Mouse (Mus musculus): ENCODE measurements at regions not wholly inside any gene's neighbourhood (a gene's known extent, or its start where the extent isn't known, plus 50 kb on each side); places are given as distances from the start of the nearest gene placed in this dataset.

DNA sequence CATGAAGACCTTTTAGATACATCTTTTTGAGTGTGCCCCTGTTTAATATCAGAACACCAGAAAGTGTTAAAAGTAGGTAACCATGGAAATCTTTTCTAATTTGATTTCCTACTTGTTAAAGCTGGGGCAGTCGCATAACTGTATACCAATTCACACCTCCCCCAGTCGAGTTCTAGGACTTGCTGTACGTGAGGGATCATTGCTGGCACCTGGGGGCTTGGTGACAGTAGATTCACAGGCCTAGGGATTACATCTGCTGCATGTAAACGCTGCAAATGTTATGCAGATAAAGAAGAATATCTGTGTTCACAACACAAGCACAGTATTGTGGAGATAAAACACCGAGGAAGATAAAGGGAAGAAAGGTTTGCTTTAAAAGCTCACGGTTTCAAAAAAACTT is 256.7 kb downstream of the Ice1 start:
- 69% methylated on average over 6 of the region's 6 CpGs for WGBS
- DNase-seq (ENCODE audit: low spot score), result no peak
- no peak for TF ChIP-seq CTCF (IDR thresholded peaks at IDR 0.05; ENCODE audit: low read depth)

DNA sequence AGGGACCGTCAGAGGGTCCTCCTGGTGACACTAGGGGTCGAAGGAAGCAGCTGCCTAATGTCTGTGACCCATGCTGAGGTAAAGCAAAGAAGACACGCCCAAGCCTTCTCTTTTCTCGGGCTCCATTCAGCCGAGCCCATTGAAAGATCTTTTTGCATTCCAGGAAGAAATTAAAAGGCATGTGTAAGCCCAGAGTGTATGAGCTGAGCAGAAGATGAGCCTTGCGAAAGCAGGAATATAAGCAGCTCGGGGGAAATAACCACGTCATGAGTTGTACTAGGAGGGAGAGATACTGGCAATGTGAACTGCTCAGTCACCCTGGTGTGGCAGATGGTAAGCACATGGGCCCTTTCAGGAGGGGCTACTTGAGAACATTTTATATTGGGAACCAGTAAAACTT is 252.1 kb downstream of the Ice1 start:
- Histone ChIP-seq H3K9ac (replicated peaks; ENCODE audit: low read length) (no peak overlapping the region), H3K36me3 (ENCODE audit: insufficient read depth, low read length) (no peaks in the 10 kb centered on the region), H3K4me2 (ENCODE audit: low read depth, low read length) (no peak overlapping the region), H3K9me3 (ENCODE audit: low read length) (no peaks in the 10 kb centered on the region), H3K4me3 (ENCODE audit: low read length) (no peak overlapping the region), H3K4me1 (ENCODE audit: insufficient read depth, low read length) (no peaks in the 10 kb centered on the region), H3K27me3 (ENCODE audit: insufficient read depth, low read length) (no peaks in the 10 kb centered on the region), H3K27ac (no peak overlapping the region)
- DNase-seq (ENCODE audit: low spot score), result no peak
- WGBS, result 41% methylated on average over 8 of the region's 8 CpGs
- no peak for TF ChIP-seq CTCF (IDR thresholded peaks at IDR 0.05; ENCODE audit: low read depth)
- ATAC-seq, result no peak

More for the DNA sequence above, 256.7 kb downstream of the Ice1 start:
- no peak overlapping the region for H3K4me2 ChIP-seq (ENCODE audit: low read depth, low read length)
- H3K9me3 ChIP-seq (ENCODE audit: low read length), result no peaks in the 10 kb centered on the region
- H3K27me3 ChIP-seq (ENCODE audit: insufficient read depth, low read length), result no peaks in the 10 kb centered on the region
- no peak overlapping the region for H3K27ac ChIP-seq
- H3K4me3 ChIP-seq (ENCODE audit: low read length), result no peak overlapping the region
- no peak for ATAC-seq
- H3K9ac ChIP-seq (replicated peaks; ENCODE audit: low read length), result no peak overlapping the region
- no peaks in the 10 kb centered on the region for H3K4me1 ChIP-seq (ENCODE audit: insufficient read depth, low read length)
- no peaks in the 10 kb centered on the region for H3K36me3 ChIP-seq (ENCODE audit: insufficient read depth, low read length)

DNA sequence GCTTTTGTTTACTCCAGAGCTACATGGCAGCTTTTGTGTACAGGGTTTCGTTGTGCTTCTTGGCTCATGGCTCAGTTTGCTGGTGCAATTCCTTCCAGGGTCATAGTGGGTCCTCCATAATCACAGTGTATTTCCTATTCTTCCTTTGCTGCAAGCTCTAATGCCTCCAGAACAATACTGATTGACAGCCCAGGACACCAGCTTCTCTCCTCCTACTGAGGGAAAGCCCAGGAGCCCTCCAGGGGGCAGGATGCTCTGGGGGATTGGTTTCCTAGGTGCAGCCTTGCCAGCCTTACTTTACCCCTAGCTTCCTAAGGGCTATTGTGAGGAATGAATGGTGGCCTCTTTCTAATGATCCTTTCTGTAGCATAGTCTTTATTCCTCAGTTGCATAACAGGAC is 224.6 kb downstream of the Ice1 start:
- H3K4me2 ChIP-seq (ENCODE audit: low read depth, low read length), result no peak overlapping the region
- H3K9ac ChIP-seq (replicated peaks; ENCODE audit: low read length), result no peak overlapping the region
- no peak for ATAC-seq
- WGBS, result 32% methylated on average over 1 of the region's 1 CpGs
- H3K27ac ChIP-seq, result no peak overlapping the region
- H3K4me3 ChIP-seq (ENCODE audit: low read length), result no peak overlapping the region
- H3K27me3 ChIP-seq (ENCODE audit: insufficient read depth, low read length), result no peaks in the 10 kb centered on the region
- no peak for DNase-seq (ENCODE audit: low spot score)
- no peaks in the 10 kb centered on the region for H3K4me1 ChIP-seq (ENCODE audit: insufficient read depth, low read length)
- no peaks in the 10 kb centered on the region for H3K36me3 ChIP-seq (ENCODE audit: insufficient read depth, low read length)
- TF ChIP-seq CTCF (IDR thresholded peaks at IDR 0.05; ENCODE audit: low read depth), result no peak
- no peaks in the 10 kb centered on the region for H3K9me3 ChIP-seq (ENCODE audit: low read length)

DNA sequence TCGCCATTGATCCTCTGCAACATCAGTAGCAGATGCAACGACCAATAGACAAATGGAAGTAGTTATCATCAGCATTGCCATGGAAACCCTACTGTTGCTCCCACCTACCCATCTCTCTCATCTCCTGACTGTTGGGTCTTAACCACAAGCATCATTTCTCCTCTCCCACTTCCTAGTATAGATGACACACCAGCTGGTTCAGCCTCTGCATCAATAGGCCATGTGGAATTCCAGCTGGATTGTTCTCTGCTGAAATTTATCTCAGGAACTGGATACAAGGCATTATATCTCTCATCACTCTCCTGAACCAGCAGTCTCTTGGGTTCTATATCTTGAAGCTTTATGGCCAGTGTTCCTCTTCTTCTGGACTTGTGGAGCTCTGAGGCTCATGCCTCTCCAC is 219.3 kb downstream of the Ice1 start:
- ATAC-seq (no peak), DNase-seq (ENCODE audit: low spot score) (no peak)
- no peak for TF ChIP-seq CTCF (IDR thresholded peaks at IDR 0.05; ENCODE audit: low read depth)
- H3K4me3 ChIP-seq (ENCODE audit: low read length), result no peak overlapping the region
- H3K4me1 ChIP-seq (ENCODE audit: insufficient read depth, low read length), result no peaks in the 10 kb centered on the region
- no peaks in the 10 kb centered on the region for H3K9me3 ChIP-seq (ENCODE audit: low read length)
- H3K9ac ChIP-seq (replicated peaks; ENCODE audit: low read length), result no peak overlapping the region
- H3K4me2 ChIP-seq (ENCODE audit: low read depth, low read length), result no peak overlapping the region
- no peaks in the 10 kb centered on the region for H3K27me3 ChIP-seq (ENCODE audit: insufficient read depth, low read length)
- WGBS, result 86% methylated on average over 2 of the region's 2 CpGs
- H3K36me3 ChIP-seq (ENCODE audit: insufficient read depth, low read length), result no peaks in the 10 kb centered on the region
- H3K27ac ChIP-seq, result no peak overlapping the region

DNA sequence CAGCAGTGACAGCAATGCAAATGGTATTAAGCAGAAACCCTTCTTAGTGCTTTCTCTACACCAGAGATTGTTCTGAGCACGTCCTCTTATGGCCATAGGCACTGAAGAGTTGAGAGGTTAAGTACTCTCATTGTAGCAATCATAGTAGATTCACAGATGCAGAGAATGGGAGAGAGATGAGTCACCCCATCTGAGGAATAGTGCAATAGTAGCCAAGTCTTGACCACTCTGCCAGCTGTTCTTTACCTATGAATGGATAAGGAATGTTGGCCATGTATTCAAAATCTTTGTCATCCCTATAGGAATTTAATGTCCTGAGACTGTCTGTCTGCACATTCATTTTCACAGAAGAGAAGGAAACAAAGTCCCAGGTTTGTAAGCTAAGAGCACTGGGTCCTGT is 198.0 kb downstream of the Ice1 start:
- Histone ChIP-seq H3K27ac (no peak overlapping the region), H3K9ac (replicated peaks; ENCODE audit: low read length) (no peak overlapping the region), H3K4me2 (ENCODE audit: low read depth, low read length) (no peak overlapping the region), H3K36me3 (ENCODE audit: insufficient read depth, low read length) (no peaks in the 10 kb centered on the region), H3K4me3 (ENCODE audit: low read length) (no peak overlapping the region), H3K4me1 (ENCODE audit: insufficient read depth, low read length) (no peaks in the 10 kb centered on the region), H3K27me3 (ENCODE audit: insufficient read depth, low read length) (no peaks in the 10 kb centered on the region), H3K9me3 (ENCODE audit: low read length) (no peaks in the 10 kb centered on the region)
- DNase-seq (ENCODE audit: low spot score) (no peak), ATAC-seq (no peak)
- no peak for TF ChIP-seq CTCF (IDR thresholded peaks at IDR 0.05; ENCODE audit: low read depth)
- WGBS, result 56% methylated on average over 1 of the region's 1 CpGs

DNA sequence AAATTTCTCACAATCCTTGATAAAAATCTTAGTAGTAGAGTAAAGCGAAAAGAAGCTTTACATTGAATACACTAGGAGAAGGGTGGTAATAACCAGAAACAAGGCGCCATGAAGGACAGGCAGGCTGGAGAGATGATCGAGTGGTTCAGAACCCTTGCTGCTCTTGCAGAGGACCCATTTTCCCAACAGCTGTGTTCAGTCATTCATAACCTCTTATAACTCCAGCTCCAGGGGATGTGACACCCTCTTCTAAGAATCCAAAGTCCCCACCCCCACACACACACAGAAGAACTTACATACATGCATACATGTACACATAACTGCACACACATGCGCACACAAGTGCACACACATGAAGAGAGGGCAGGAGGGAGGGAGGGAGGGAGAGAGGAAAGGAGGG is 190.5 kb downstream of the Ice1 start:
- TF ChIP-seq CTCF (IDR thresholded peaks at IDR 0.05; ENCODE audit: low read depth), result no peak
- Histone ChIP-seq H3K36me3 (ENCODE audit: insufficient read depth, low read length) (no peaks in the 10 kb centered on the region), H3K9ac (replicated peaks; ENCODE audit: low read length) (no peak overlapping the region), H3K4me1 (ENCODE audit: insufficient read depth, low read length) (no peaks in the 10 kb centered on the region), H3K9me3 (ENCODE audit: low read length) (no peaks in the 10 kb centered on the region), H3K4me2 (ENCODE audit: low read depth, low read length) (no peak overlapping the region), H3K27ac (no peak overlapping the region), H3K27me3 (ENCODE audit: insufficient read depth, low read length) (no peaks in the 10 kb centered on the region), H3K4me3 (ENCODE audit: low read length) (no peak overlapping the region)
- no peak for DNase-seq (ENCODE audit: low spot score)
- ATAC-seq, result no peak
- WGBS, result 95% methylated on average over 4 of the region's 4 CpGs

DNA sequence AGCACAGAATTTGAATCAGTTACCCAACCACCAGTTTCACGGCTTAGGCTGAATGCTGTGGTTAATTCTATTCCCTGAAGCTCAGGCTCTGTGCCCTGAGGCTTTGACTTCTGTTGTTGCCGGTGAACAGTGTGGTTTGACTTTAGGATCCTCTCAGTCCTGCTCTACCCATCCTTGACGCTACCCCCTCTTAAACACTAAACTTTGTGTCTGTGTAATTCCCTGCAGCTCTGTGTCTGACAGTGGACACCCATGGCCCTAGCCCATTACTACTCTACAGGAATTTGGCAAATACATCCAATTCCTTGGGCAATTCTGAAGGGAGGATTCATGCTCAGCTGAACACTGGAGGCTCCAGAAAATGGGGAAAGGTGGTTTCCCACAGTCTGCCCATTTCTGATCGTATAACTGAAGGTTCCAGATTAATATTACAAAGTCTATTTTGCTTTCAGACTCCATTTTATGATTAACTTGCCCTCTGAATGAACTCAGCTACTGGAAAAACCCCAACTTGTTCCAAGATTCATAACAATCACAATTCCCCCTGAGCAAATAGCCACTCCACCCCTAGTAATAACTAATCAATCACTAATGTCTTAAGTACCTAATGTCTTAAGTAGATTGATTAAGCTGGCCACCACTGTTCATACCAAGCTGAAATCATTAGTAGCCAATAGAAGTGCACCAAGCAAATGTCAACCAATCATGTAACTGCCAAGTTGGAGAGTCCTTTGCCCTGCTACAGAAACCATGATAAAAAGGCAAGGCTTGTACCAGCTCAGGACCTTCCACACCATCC is 182.6 kb downstream of the Ice1 start:
- H3K9ac ChIP-seq (replicated peaks; ENCODE audit: low read length), result no peak overlapping the region
- no peak overlapping the region for H3K4me2 ChIP-seq (ENCODE audit: low read depth, low read length)
- no peaks in the 10 kb centered on the region for H3K36me3 ChIP-seq (ENCODE audit: insufficient read depth, low read length)
- no peak for DNase-seq (ENCODE audit: low spot score)
- no peak for ATAC-seq
- H3K4me3 ChIP-seq (ENCODE audit: low read length), result no peak overlapping the region
- H3K9me3 ChIP-seq (ENCODE audit: low read length), result no peaks in the 10 kb centered on the region
- H3K27ac ChIP-seq, result no peak overlapping the region
- 69% methylated on average over 4 of the region's 4 CpGs for WGBS
- H3K4me1 ChIP-seq (ENCODE audit: insufficient read depth, low read length), result no peaks in the 10 kb centered on the region
- H3K27me3 ChIP-seq (ENCODE audit: insufficient read depth, low read length), result no peaks in the 10 kb centered on the region
- TF ChIP-seq CTCF (IDR thresholded peaks at IDR 0.05; ENCODE audit: low read depth), result no peak
